Mouse (Mus musculus) heart, adult 9 months (tissue): ENCODE data around the gene Inpp4b.
A peak's percentile ranks its signal among the peaks of the same experiment; 100 is the strongest.

Experiments
- DNase-seq, 2 experiments: peaks; one replicate each; pipeline ENCODE4 v3.0.0; 2022; ENCODE audit warnings: low spot score in 2 of 2

Inpp4b gene

DNA sequence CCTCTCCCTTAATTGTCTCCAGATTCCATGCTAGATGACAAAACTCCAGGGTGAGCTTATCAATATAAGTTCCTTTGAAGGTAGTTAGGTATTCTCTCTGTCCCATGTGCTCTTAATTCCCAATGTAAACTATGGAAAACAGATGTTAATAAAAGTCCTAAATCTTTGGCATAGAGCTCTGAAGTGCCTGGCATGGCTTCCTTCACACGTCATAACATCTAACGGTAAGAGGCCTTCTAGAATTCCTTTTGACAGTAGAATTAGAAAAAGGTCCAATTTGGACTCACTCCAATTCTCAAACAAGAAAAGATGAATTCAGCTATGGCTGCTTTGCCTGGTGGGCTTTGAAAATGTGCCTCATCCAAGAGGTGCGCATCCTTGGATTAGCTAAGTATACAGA, 236.6 kb downstream of the Inpp4b start:
- DNase-seq: no peak

DNA sequence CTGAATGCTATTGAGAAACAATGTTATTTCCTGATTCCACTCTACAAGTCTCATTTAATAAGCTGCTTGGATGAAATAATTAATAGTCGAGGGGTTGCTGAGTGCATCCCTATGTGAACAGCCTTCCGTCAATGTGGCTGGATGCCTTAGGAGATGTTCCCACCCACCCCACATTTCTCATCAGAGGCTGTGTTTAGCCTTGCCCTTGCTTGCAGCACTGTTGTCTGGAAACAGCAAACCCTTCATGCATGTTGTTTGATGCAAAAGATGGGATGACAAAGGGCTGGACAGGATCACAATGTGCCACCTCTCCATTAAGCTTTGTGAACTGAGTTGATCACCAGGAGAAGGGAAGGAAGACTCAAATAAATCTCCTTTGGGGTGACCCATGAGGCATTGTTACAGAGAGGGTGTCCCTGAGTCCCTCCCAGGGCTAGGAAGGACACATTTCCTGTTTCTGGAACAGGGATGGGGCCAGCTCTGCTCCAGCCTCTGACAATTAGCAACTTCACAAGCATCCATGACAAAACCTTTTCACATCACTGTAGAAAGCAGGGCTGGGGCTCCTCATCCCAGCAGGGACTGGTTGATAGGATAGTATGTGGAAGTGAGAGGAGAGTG, 239.6 kb downstream of the Inpp4b start:
- peak in 1 of 2 experiments; percentile 3 for DNase-seq

DNA sequence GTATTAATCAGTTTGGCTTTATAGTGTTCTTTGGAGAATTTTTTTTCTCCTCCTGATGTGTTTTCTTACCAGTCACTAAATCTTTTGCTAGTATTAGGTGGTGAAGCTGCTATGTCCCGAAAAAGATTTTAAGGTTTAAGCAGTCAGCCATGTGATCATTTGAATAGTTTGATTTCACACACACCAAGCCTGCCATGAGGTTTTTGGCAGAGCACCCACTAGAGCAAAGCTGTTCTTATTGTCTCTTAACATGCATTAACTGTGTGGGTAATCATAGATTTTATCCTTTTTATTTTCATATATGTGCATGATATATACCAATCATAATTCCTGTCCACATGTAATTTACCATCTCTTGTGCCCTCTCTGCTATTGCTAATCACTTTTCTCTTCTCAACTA, 240.6 kb downstream of the Inpp4b start:
- no peak for DNase-seq

DNA sequence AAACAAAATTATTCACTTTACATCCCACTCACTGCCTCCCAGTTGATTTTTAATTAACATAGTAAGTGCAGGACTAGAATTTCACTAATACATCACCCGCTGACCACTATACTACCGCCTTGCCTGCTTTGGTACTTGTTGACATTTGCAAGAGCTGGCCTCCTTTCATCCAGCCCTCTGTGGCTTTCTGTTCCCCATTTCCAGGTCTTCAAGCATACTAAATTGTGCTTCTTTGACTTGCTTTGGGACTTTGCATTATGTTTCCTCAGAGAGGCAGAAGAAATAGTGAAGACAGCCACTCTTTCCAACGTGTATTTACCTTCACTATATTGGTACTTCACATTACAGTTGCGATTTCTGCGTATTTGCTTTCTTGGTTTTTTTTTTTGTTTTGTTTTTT, 244.4 kb downstream of the Inpp4b start:
- DNase-seq: no peak

DNA sequence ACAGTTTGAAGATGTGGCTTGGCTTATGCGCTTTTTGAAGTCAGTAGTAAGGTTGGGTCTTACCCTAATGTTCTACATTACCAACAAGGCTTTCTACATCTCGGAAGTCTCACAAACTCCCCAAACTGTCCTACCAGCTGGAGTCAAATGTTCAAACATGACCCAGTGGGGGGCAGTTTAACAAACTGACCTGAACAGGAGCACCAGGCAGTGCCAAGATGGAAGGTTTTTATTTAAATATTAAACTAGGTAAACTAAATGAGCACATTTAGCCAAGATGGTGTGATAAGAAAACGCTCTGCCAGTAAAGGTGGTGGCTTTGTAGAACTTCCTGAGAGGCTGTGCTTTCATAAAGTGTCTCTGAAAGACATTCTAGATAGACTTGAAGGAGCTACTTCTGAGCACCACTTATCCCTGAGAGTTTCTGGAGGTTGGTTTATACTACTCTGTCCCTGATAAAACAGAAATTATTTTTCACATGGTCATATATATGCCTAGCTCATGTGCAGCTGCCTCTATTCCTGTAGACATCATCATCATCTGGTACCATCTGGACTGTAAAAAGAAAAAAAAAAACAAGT, 251.9 kb downstream of the Inpp4b start:
- no peak for DNase-seq

DNA sequence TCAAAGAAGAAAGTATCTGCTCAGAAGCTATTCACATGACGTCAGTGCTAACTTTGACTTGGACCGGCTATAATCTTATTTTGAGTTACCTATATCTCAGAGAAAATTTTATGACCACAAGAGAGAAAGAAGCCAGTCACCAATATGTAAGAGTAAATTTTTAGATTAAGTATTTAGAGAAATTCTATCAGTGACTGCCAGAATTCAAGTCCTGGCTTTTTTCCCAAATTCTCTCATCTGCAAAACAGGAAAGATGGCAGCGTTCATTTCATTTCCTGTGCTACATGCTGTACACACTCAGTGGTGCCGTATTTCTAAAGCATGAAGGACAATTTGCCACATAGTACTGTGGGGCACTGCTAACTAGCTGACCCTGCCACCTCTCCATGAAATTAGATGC, 256.9 kb downstream of the Inpp4b start:
- DNase-seq: no peak

DNA sequence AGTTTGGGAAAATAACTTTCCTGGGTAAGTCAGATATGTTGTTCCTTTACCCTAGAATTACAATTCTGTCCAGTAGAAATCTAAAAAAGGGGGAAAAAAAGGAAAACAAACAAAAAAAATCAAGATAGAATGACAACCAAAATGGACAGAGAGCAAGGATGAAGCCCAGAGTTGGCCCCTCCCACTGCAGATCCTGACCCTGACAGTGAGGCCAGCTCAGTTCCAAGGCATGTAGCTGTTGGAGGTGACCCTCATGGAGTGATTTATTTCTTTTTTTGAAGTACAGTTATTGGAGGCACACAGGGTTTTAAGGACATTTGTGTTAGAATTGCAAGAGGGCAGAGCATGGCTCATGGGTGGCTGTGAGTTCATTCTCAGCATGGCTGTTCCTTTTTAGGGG, 258.8 kb downstream of the Inpp4b start:
- DNase-seq: no peak

DNA sequence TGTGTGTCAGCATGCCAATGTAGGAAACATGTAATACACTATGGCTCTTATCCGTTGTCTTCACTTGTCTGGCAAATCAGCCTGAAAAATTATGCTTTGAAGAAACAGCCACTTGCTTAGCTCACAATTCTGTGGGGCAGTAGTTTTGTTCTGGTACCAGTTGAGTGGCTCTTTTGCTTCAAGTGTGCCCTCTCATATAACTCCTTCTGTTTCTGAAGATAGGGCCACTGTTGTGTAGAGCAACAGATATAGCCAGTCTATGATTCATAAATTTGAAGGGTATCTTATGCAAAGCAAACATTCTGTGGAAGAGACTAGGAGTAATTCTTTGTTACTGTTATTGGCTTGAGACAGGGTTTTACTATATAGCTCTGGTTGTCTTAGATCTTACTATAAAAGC, 265.7 kb downstream of the Inpp4b start:
- no peak for DNase-seq

DNA sequence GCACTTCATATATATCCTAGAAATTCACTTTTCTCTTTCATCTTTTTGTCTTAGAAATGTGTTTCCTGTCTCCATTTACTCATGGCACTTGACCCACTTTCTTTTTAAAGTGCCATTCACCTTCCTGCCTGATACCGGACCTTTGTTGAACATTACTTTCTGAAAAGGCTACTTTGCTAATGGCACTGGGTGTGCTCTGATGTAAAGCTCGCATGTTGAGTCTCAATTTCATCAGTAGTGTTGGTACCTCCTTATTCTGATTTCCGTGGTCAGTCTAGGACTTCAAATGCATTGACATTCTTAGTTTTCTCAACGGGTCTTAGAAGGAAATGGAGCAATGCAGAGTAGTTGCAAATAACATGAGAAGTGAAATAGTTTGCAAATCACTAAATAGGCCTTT, 266.7 kb downstream of the Inpp4b start:
- no peak for DNase-seq

DNA sequence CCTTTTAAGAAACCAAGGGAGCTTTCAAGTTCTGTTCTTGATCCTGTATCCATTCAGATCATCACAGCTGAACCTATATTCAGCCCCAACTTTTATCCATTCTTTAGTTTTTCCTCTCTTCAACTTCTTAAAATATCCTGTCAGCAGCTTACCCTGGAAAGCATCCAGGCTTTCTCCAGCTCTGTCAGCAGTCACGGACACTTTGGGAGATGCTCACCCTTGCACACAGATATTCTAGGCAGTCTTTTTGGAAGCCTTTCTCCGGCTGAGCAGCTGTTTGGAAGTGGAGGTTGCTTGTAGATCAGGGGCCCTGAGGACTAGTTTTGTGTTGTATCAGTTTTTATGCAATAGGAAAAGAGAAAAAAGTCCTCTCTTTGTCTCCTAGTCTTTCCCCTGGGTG, 270.3 kb downstream of the Inpp4b start:
- peak; percentile 1 to 30 for DNase-seq

DNA sequence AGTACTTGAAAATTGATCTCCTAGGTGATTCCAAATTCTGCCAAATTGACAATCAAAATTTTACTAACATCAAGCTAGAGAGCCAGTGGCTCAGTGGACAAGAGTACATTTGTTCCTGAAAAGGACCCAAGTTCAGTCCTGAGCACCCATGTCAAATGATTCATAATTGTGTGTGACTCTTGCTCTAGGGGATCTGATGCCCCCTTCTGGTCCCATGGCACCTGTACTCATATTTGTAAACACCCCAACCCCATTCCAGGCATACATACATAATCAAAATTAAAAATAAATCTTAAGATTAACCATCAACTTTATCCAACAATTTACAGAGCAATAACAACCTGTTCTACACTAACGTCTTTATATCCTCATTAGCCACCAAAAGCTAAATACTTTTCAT, 271.8 kb downstream of the Inpp4b start:
- no peak for DNase-seq

DNA sequence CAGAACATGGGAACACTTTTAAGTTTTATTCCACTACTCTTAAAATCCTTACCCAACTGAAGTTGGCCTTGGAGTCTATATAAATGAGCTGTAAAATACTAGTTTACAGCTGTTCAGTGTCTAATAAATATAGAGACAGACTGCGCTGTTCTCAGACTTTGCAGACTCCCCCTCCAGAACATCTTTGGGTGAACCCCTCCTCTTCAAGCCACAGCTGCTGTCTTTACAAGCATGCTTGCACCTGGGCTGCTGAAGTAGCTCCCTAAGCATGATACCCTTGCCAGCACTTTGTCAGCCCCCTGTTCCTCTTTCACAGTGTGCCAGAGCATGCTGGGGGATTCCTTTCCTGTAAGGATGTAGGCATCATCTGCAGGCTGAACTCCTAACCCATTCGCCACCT, 272.2 kb downstream of the Inpp4b start:
- DNase-seq: no peak

DNA sequence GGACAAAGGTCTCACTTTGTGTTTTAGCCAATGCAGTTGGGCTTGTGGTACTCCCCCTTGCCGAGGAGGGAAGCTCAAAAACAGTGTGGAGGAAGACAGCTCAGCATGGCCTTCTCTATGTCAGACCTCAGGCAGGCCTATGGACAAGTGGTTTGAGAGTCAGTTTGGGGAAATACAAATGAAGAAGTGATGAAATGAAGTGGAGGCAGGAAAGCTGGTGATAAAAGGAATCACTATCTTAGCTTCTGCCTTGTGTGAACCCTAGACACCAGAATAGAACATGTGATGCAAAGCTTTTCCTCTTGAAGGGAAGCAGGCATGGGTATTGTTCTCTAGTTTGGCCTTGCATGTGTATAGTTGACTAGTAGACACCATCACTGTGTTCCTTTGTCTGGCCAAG, 273.2 kb downstream of the Inpp4b start:
- DNase-seq: no peak

DNA sequence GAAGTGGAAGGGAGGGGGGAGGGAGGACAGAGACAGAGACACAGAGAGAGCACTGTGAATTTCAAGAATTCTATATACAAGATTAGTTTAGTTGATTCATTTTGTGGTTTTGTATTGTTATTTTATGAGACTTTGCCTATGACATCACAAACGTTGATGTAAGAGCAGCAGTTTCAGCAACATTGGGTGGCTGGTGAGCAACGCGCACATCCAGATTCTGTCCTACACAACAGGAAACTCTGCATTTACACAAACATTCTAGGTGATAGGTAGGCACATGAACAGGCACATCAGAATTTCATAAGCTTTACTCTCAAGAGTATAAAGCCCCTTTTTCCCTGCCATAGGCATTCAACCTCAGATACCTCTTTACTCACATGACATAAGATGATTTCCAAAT, 276.6 kb downstream of the Inpp4b start:
- no peak for DNase-seq

DNA sequence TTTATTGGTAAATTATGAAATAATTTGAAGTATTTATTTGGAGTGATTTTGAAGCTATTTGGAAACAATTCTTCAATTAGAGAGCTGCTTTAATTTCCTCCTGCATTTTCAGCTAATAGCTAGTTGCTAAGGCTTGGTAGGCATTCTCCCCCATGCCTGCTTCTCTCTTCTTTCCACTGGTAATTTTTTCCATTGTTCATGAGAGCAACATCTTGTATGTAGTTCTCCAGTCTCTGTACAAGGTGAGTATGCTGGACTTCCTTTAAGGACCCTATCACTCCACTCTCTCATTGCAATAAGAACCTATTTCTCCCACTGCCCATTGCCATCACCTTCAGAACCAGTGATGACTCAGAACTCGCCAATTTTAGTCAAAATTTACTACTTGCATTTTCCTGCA, 292.7 kb downstream of the Inpp4b start:
- DNase-seq: no peak

DNA sequence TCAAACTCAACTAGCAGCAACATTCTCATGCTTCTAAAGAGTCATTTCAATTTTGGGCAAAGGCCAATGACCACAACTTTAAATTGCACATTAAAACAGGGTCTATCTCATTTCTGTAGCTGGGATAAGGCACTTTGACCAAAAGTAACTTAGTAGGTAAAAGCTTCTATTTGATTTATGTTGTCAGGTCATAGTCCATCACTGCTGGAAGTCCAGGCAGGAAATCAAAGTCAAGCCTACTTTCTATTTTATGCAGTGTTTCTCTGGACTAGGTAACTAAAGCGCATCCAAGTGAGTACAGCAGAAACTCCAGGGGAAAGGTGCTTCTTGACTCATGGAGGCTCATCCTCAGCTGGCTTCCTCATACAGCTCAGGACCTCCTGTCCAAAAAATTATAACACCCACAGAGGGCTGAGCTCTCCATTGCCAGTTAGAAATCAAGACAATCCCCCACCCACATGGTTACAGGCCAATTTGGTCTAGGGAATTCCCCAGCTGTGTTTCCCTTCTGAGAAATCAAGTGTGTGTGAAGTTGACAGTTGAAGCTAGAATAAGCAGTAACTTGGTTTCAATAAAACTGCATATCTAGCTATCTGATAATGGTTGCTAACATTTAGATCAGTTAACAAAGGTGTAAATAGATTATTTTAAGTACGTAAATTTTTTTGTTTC, 293.7 kb downstream of the Inpp4b start:
- no peak for DNase-seq

DNA sequence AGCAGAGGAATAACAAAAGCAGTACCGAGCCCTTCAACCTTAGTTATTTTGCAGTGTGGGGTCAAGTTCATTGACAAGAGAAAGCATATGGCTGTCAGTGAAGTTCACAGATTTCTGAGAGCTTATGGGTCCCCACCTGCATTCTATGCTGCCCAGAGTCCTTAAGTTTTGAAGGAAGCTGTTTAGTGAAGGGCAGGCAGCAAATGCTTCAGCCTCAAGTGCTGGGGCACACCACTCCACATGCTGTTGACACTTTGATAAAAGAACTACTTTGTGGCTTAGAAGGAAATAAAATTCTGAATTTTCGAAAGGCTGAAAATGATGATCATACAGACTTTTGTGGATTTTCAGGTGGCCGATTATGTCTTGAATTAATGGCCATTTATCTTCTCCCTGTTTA, 296.1 kb downstream of the Inpp4b start:
- DNase-seq: no peak

DNA sequence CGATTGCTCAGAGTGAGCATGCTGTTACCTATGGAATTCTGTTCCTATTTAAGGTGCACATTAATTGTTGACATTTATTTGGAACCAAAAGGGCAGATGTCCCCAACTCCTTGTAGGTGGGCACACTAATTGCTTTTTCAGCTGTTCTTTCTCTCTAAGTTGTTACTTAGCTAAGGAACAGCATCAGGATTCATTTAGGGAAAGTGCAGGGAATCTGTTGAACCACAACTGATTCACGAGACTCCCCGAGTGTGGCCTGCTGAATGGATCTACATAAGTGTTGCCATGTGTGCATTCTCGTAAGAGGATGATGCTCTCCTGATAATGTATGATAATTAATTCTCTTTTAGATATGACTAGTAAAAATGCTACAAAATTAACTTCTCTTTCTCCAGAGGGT, 297.5 kb downstream of the Inpp4b start:
- no peak for DNase-seq

DNA sequence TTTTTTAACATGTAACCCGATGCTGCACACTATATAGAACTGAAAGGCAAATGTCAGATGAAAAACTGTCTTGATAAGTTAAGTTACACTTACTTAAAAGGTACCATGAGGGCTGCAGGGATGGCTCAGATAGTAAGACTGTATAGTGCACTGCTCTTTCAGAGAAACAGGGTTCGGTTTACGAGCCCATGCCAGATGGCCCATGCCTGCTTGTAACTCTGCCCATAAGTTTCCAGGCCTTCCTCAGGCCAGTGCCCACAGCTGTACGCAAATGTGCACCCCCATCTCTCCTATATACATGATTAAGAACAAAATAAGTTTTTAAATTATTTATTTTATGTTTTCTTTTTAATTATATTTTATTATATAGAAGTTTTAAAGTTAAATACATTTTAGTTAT, 300.7 kb downstream of the Inpp4b start:
- no peak for DNase-seq

DNA sequence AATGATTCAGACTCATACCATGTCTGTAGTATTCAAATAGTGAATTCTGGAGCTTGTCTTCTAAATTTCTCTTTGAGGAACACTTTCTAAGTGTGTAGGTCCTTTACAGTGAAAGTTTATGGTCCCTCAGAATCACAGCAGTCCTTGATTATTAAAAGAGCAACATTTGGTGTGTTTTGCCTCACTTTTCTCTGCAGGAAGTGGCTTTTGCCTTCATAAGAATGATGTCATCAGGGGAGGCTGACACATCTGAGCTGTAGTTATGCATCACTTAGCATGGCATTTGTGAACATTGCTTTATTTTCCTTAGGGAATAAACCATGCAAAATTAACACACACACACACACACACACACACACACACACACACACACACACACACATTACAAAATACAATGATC, 349.8 kb downstream of the Inpp4b start:
- no peak for DNase-seq

DNA sequence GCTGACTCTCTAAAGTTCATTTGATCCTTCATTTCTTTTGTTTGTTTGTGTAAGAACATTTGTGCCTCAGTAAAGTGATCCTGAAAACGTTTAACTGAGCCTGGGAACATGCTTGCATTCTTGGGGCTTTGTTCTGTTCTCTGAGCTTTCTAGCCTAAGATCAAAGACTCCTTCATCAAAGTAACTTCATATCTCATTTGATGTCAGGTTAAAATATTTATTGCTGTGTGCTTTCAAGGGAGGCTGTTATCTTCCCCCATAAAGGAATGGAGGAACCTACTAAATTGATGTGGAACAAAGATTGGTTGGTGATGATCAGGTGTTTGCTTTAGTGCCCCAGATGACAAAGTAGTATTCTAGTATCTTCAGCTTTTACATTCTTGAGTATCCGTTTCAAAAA, 352.5 kb downstream of the Inpp4b start:
- no peak for DNase-seq

DNA sequence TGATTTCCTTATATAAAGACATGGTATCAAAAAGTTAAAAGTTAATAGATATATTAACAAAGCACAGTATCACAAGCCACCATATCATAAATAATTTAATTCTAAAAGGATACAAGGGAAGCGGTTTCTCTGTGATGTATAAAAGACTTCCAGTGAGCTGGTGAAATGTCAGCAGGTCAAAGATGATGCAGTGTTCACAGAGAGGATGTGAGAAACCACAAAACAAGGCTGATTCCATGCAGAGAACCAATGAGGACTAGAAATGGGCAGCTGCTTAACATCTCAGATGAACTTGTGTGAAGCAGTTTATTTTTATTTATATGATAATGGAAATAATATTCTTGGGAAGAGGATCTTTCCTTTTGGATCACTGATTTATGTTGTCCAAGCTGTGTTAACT, 359.7 kb downstream of the Inpp4b start:
- DNase-seq: no peak

DNA sequence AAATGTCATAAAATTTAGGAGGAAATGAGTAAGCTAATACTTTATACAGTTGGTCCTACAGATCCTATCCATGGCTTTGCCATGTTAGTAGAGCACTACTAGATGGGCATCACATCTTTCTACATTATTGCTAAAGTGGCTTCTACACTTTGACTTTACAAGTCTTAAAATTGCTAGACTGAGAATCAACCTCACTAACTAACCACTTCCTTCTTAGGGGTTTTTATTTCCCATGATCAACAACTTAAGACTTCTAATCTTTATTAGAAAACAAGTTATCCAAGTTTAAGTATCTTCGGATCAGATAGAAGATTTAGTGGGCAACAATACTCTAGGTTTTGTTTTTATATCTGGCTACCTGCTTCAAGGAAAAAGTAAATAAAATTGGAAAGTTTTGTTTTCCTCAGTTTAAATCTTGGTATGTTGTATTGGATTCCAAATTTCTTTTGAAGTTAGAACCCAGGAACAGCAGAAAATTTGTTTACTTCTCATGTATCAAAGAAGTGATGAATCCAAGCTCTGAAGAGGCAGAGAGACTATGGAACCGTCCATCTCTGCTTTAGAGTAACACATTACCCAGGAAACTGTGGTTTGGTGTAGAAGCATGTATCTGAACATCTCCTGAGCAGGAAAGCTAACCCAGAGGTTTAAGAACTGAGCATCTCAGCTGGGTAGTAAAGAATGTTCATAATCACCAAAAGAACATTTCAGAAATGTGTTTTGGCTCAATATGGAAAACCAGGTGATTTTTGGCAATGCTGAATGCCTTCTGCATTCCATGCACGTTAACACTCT, 361.4 kb downstream of the Inpp4b start:
- no peak for DNase-seq
